Mouse (Mus musculus) frontal cortex, postnatal 25 days (tissue): ENCODE data around the gene Nrsn2.
"Not testable (repeated sequence)": the region's sequence is repeated elsewhere in the genome, so short reads cannot be mapped to it uniquely, and the experiment has no call there.

Experiments
- DNase-seq, 2 experiments: peaks; one replicate each; pipeline ENCODE4 v3.0.0; 2022; ENCODE audit warnings: low spot score in 2 of 2

Gene Nrsn2

DNA sequence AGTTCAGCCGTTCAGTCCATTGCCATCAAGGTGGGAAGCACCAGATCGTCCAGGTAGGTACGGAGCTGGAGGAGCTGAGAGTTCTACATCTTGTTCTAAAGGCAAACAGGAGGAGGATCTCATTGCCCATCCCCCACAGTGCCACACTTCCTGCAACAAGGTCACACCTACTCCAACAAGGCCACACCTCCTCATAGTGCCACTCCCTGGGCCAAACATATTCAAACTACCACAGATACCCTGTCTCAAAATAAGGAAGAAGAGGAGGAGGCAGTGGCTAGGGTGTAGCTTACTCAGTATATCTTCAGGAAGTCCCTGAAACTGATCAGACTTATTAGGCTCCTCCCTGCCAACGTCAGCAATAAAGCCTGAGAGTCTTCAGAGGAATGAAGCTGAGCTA is 7.8 kb upstream of the Nrsn2 start:
- no peak for DNase-seq

DNA sequence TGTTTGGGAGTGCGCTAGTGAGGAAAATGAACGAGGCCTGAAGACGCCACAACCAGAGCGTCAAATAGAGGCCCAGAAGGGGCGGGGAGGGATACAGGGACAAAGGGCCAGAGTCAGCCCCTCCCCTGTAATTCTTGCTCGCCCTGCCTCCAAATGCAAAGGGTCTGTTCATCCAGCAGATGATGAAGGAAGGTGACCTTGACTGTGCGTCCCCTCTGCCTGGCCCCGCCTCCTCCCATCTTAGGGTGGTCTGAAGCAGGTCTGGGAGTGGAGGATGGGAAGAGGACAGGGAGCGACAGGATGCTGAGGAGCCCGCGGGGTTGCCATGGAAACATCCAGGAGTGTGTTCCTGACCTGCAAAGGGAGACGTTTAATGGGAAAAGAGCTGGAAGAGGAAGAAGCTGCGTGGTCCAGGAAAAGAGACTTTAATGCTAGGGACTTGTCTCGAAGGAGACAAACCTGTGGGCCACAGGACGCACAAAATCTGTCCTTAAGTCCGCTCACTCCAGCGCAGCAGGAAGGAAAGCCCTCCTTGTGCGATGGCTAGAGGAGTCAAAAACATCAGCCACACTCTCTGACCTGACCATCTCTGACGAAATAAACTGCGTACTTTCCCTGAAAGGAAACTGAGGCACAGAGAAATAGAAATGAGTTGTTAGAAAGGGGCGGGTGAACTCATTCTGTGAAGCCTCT is 640 bp downstream of the Nrsn2 start:
- DNase-seq = no peak

DNA sequence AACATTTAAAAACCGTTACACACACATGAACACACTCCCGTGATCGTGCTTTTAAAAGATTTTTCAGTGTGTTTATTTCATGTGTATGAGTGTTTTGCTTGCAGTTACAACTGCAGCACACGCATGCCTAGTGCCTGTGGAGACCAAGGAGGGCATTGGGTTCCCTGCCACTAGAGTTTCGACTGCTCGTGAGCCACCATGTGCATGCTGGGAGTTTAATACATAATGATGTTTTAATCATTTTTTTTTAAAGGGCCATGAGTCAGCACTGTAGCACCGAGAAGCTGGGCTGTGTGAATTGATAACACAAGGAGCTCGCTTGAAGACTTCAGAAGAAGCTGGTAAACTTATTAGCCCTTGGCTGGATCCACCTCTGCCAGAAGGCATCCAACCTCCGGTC is 2.9 kb downstream of the Nrsn2 start:
- no peak for DNase-seq

DNA sequence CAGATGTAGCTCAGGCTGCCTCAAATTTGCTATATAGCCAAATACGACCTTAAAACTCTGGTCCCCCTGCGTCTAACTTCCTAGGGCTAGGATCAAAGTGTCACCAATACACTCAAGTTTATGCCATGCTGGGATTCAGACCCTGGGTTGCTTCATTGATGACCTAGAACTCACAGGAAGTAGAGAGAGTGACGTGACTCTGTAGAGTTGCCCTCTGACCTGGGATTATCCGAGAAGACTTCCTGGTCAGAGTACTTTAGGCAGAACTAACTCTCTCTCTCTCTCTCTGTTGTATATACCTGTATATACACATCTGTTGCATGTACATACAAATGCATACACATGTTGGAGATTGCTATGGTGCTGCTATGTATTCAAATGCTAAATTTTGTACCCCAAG is 3.8 kb downstream of the Nrsn2 start:
- no peak for DNase-seq

DNA sequence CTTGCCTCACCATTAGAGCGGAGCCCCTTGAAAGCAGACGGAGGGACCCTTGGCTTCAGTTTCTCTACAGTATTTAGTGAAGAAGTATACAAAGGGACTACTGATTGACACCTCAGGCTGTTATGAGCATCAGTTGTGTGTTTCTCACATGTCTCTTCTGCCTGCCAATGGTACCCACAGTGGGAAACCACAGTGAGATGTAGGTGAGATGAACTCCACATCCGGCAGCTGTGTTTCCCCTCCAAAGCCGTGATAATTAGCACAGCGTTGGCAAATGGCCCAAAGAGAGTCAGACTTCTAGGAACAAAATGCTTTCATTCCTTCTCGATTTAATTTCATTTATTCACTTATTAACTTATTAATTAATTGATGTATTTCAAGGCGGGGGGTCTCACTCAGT is 4.3 kb downstream of the Nrsn2 start:
- DNase-seq = no peak

DNA sequence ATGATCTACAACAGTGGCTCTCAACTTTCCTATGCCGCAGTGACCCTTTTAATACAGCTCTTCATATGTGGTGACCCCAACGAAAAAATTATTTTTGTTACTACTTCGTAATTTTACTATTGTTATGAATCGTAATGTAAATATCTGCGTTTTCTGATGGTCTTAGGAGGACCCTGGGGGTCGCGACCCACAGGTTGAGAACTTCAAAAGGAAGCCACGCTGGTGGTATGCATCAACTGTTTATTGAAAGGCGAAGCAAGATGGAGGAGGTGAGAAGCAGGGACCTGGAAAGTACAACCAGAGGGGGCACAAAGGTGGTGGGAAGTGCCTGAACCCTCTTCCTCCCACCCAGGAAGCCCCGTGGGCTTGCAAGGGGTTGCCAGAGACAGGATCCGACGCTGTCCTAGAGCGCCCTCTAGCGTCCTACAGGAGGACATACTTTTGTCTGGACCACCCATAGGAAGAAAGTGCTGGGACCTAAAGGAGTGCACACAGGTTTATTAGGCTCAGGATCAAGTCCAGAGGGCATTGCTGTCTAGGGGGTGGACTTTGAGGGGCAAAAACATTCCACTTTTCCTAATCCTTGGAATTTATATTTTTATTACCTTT is 7.8 kb downstream of the Nrsn2 start:
- DNase-seq = no peak

DNA sequence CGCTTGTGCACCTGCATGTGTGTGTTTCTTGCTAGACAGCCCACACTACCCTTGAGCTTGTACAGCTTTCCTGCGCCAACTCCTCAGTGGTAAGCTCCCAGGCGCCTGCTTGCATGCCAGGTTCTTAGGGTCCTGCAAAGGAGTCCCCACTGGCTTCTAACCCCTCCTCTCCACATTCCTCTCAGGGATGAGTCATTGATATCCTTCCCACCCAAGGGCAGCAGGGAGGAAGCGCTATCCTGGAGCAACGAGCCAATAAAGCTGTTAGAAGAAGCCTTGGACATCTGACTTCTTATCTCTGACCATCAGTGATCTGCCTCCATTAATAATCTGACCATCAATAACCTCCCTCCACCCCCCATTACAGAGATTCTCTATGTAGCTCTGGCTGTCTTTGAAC is 8.5 kb downstream of the Nrsn2 start:
- DNase-seq = no peak

DNA sequence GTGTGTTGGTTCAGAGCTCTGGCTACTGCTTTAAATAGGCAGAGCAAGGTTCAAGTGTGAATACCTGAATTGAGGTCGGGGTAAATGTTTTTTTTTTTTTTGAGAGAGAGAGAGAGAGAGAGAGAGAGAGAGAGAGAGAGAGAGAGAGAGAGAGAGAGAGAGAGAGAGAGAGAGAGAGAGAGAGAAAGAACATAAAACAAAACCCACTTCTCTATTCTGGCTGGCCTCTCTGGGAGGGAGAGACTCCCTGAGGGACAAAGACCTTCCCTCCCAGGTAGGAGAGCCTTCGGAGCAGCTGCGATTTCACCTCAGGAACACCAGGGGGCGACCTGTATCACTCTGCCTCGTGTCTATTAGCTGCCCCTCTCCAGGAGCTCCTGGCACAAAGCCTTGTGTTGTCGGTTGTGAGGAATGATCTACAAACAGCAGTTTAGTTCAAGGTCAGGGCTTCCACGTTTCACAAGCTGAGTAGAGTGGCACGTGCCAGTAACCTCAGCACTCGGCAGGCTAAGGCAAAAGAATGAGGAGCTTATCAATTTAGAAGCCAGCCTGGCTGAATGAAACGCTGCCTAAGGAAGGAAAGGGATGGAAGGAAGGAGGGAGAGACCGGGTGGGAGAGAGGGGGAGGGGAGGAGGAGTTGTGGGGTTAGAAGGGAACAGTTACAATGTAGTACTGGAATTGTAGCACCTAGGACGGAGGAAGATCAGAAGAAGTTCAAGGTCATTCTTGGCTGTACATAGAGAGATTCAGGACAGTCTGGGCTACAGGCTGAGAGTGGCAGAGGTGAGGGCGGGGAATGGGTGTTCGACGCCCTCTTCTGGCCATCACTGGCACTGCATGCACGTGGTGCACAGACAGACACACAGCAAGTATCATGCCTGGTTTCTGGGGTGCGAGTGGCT is 12.9 kb downstream of the Nrsn2 start:
- peak; percentile 36 to 55 for DNase-seq

DNA sequence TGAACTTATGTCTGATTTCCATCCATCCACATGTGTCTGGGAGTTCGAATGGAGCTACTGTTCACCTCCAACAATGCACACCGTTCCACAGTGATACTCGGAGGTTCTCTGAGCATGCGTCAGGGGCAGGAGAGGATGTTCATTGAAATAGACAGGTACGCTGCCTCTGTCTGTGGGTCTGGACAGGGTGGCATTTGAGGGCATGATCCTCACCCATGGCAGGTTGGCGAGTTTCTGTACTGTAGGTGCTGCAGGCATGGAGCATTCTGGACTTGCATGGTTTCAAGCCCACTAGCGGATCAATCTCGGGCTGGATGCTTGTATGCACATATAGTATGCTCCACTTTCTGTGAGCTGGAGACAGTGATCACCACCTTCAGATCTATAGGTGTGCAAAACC is 15.2 kb downstream of the Nrsn2 start:
- no peak for DNase-seq

DNA sequence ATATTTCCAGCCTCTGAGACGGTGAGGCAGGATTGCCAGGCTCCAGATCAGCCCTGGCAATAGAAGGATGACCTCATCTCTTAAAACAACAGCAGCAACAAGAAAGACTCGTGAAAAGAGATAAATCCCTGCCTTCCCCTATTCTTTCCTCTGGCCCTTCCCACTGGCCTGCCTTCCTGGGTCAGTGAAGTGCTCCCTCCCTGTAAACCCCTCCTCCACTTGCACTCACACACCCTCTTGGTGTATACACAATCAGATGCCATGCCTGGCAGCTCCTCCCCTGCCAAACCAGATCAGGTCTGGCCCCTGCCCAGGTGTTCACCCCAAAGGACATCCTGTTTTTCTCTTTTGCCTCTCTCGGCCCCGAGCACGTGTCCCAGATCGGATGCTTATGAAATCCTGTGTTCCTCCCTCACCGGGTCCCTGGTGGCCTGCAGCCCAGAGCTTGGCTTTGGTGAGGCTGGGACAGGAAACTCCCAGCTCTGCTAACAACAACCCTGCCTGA is 16.1 kb downstream of the Nrsn2 start:
- DNase-seq = no peak

DNA sequence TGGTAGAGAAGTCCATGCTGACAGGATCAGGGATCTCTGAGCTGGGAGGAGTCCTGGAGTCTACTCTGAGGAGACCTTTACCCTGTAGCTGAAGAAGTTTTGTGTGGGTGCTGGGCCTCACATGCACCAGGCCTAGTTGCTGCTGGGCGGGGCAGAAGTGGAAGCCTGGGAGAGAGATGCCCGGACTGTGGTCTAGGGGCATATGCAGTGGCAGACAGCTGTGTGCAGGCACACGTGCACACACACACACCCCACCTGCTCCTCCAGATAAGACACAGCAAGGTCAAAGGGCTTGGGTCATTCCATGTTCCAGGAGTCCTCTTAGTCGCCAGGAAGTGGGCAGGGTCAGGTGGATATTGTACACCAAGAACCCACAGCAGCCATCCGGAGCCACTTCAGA is 16.8 kb downstream of the Nrsn2 start:
- DNase-seq = no peak

DNA sequence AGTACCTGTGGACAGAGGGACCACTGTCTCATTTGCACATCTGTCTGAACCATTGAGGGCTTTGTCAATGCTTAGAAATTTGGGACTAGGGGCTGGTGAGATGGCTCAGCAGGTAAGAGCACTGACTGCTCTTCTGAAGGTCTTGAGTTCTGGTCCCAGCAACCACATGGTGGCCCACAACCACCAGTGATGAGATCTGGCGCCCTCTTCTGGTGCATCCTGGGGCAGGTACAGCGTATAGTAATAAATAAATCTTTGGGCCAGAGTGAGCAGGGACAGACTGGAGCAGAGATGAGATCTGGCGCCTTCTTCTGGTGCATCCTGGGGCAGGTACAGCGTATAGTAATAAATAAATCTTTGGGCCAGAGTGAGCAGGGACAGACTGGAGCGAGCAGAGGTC is 17.5 kb downstream of the Nrsn2 start:
- not testable (repeated sequence) for DNase-seq

DNA sequence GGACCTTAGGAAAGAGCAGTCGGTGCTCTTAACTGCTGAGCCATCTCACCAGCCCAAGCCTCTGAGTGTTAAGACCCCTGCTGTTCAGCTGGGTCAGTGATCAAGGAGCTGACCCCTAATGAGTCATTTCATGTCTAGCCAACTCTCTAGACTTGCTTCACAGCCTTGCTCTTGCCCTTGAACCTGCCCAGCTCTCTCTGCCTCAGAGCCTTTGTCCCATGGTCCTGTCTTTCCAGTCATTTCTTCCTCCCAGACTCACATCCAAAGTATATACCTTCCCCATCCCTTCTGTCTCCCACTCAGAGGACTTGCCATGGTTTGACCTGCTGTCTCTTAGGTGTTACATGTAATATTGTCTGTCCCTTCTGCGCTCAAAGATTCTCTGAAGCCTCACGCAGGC is 19.2 kb downstream of the Nrsn2 start:
- no peak for DNase-seq

DNA sequence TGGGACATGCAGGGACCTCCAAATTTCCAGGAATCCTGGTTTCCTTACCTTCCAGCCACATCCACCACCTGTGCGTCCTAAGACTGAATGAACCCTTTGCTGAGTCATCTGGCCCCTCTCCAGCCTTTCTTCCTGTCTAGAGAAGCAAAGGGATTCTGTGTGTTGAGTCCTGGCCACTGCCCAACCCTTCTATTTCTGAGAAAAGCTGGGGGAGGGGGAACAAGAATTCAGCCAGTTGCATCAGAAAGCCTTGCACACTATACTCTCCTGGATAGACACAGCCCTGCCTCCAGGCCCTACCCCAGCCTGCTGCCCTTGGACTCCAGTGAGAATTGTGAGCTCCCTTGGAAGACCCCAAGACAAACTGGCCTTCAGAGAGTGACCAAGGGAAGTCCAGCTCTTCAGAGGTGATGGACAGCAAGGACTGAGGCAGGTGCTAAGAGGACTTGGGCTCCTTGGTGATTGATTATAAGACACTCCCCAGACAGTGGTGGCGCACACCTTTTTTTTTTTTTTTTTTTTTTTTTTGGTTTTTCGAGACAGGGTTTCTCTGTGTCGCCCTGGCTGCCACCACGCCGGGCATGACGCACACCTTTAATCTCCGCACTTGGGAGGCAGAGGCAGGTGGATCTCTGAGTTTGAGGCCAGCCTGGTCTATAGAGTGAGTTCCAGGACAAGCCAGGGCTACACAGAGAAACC is 26.4 kb downstream of the Nrsn2 start:
- no peak for DNase-seq

DNA sequence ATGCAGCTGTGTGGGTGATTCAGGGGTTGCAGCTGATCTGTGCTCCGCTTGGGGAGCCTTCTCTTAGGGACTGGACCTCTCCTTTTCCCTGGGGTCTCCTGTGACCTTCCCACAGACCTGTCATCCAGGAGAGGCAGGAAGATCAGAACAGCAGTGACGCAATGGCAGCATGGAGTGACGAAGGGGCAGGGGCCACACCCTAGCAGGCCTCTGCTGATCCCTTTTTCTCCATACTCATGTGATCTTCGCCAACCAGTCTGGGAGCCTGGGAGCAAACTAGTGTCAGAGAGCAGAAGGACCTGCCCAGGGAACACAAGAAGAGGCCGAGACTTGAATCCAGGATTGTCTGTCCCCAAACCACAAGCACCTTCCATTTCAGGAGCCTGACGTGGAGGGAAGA is 27.2 kb downstream of the Nrsn2 start:
- no peak for DNase-seq

DNA sequence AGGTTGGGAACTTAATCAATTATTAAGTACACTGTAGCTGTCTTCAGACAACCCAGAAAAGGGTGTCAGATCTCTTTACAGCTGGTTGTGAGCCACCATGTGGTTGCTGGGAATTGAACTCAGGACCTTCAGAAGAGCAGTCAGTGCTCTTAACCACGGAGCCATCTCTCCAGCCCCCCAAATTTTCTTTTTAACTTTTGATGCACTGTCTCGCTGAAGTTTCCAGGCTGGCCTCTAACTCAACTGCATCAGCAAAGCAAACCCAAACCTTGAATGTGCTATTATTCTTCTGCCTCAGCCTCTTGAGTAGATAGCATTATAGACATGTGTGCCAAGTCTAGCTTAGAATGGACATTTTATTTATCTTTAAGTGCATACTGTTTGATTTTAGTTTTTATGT is 28.7 kb downstream of the Nrsn2 start:
- no peak for DNase-seq

DNA sequence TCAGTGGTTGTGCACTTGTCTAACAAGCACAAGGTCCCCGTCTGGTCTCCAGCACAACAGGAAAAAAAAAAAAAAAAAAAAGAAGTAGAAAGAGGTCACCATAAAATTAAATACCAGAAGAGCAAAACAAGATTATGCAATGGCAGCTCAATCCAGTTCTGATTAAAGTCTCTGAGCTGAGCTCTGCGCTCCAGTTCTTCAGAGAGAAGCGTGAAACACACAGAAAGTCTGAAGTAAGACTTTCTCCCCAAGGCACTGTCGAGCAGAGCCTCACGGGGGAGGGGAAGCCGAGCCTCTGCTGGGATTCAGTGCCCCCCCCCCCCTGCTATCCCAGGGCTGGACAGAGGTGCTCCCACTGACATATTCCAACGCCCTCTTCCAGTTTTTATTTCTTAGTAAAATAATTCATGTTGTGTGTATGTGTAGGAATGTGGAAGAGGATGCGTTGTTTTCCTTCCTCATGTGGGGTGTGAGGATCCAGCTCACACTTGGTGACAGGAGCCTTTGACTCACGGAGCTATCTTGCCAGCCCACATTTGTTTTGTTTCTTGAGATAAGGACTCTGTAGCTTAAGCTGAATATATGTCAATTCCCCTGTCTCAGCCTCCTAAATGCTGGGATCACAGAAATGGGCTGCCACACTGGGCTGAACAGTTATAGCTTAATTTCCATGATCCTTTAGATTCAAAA is 29.5 kb downstream of the Nrsn2 start:
- no peak for DNase-seq

DNA sequence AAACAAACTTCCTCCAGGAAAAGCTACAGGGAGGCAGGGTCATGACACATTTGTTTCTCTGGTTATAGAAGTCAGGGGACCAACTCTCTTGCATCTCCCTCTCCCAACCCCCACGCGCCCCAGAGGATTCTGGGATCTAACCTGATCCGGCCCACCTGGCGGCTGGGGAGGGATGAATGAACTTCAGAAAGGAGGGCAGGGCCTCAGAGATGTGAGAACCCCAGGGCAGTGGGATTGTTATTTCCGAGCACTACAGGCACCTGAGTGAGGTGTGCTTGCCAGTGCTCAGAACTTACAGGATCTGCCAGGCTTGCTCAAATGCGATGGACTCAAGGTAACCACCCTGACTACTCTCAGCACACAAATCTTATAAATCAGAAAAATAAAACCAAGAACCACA is 31.0 kb downstream of the Nrsn2 start:
- no peak for DNase-seq

DNA sequence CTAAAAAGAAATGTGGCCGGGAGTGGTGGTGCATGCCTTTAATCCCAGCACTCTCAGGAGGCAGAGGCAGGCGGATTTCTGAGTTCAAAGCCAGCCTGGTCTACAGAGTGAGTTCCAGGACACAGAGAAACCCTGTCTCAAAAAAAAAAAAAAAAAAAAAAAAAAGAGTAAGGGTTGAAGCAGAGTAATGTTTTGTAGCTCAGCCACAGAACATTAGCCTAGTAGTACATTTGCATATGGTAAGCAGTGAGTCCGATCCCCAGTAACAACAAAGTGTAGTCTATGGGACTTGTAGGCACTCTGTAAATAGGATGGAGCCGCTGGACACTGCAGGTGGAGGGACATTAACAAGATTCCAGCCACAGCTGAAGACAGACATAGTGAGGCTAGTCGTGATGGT is 31.5 kb downstream of the Nrsn2 start:
- no peak for DNase-seq

DNA sequence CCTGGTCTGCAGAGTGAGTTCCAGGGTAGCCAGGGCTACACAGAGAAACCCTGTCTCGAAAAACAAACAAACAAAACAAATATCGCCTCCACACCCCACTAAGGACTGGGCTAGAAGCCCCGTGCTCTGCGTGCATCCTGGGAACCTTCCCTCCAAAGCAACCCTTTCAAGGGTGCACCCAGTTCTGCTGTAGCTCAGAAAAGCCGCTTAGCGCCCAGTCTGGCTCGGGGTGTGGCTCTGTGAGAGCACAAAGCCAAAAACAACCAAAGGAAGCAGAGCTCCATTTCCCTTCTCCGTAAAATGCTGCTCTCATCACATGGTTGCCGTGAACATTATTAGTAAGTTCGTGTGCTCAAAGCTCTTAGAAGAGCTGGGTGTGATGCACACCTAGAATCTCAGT is 32.1 kb downstream of the Nrsn2 start:
- DNase-seq = no peak
